Mouse (Mus musculus) small intestine, adult 2 months (tissue): ENCODE measurements around the gene Znrf2. TPM values are rescaled to one million over a fixed set of nuclear protein-coding genes. Genes with fewer than 3 reads are reported as not detected.
A peak's percentile ranks its signal among the peaks of the same experiment; 100 is the strongest.

Experiments
- H3K27ac ChIP-seq: fragments of 200-500 bp; 2 replicates; pipeline ENCODE4 v1.5.1; 2012; ENCODE audit warnings: low read depth, low read length, control low read depth, inconsistent platforms; ENCODE audit not compliant: insufficient read depth
- H3K27me3 ChIP-seq: fragments of 200-500 bp; 2 replicates; pipeline ENCODE4 v1.6.1; 2012; ENCODE audit warnings: mild to moderate bottlenecking, moderate library complexity, low read length, inconsistent platforms; ENCODE audit not compliant: control insufficient read depth, insufficient read depth
- H3K36me3 ChIP-seq: fragments of 200-500 bp; 2 replicates; pipeline ENCODE4 v1.6.1; 2012; ENCODE audit warnings: mild to moderate bottlenecking, low read length, control low read depth, inconsistent platforms; ENCODE audit not compliant: control insufficient read depth, insufficient read depth
- H3K4me1 ChIP-seq: fragments of 200-500 bp; 2 replicates; pipeline ENCODE4 v1.6.1; 2012; ENCODE audit warnings: low read length, inconsistent platforms, mixed read lengths; ENCODE audit not compliant: control insufficient read depth, insufficient read depth, insufficient read length
- H3K4me3 ChIP-seq: fragments of 200-500 bp; 2 replicates; pipeline ENCODE4 v1.5.1; 2012; ENCODE audit warnings: low read depth, mild to moderate bottlenecking, control low read depth, inconsistent platforms, low read length, moderate library complexity
- CTCF ChIP-seq: fragments of 200-500 bp; IDR thresholded peaks from 2 replicates; pipeline ENCODE4 v1.5.1; 2012; ENCODE audit warnings: low read depth, mild to moderate bottlenecking, control low read depth, inconsistent platforms, low read length, moderate library complexity, mixed read lengths; ENCODE audit not compliant: insufficient replicate concordance, insufficient read length; ENCODE audit errors: extremely low read depth
- POLR2A ChIP-seq: fragments of 200-500 bp; IDR thresholded peaks from 2 replicates; pipeline ENCODE4 v1.6.1; 2012; ENCODE audit warnings: low read depth, mild to moderate bottlenecking, control low read depth, inconsistent platforms, low read length, moderate library complexity
- WGBS: fragments of 180-500 bp; shearing (Covaris S2); methylation state at CpG from one replicate; pipeline ENCODE4 v1.1.7; 2018; 5-methylcytosine and 5-hydroxymethylcytosine counted together
- polyA plus RNA-seq: library from polyadenylated mRNA; depleted of rRNA; stranded (reverse); fragments of >200 nt; gene quantifications from 2 replicates; pipeline ENCODE4 v1.2.3, GENCODE M21; 2012

The Znrf2 gene
- polyA plus RNA-seq, 1 experiment: 7.0 TPM

DNA sequence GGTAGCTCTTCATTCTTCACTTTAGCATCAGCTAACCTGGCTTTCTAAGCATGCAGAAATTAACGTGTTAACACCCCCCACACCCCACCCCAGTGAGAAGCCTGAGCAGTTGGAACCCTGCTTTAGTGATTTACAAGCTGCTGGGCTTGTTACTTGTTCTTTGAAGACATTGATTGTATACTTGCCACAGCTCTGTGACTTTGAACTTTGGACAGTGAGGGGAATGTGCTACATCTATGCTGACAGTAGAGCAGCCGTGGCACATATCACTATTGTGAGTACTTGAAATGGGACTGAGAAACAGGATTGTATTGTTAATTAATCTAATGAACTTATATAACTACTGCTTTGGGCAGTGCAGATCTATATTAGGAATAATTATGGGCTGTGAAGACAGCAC lies 66.7 kb downstream of the Znrf2 start:
- TF ChIP-seq POLR2A (no peak), CTCF (no peak)
- 25% methylated on average over 2 of the region's 2 CpGs for WGBS
- no peak overlapping the region for H3K27ac ChIP-seq
- H3K4me3 ChIP-seq: no peak overlapping the region
- H3K4me1 ChIP-seq: no peaks in the 10 kb centered on the region; the same call in 1 of the 2 replicates
- no peaks in the 10 kb centered on the region for H3K27me3 ChIP-seq
- peaks cover 6% of the 10 kb centered on the region for H3K36me3 ChIP-seq

GRCm38 (mm10) chr6:54886195-54886594 lies 69.5 kb downstream of the Znrf2 start:
- Histone ChIP-seq H3K27ac (no peak overlapping the region), H3K4me3 (no peak overlapping the region), H3K36me3 (peaks cover 5% of the 10 kb centered on the region; the same call in 1 of the 2 replicates), H3K27me3 (no peaks in the 10 kb centered on the region), H3K4me1 (no peaks in the 10 kb centered on the region; the same call in 1 of the 2 replicates)
- TF ChIP-seq CTCF: no peak
- TF ChIP-seq POLR2A: no peak
- 93% methylated on average over 7 of the region's 7 CpGs for WGBS

DNA sequence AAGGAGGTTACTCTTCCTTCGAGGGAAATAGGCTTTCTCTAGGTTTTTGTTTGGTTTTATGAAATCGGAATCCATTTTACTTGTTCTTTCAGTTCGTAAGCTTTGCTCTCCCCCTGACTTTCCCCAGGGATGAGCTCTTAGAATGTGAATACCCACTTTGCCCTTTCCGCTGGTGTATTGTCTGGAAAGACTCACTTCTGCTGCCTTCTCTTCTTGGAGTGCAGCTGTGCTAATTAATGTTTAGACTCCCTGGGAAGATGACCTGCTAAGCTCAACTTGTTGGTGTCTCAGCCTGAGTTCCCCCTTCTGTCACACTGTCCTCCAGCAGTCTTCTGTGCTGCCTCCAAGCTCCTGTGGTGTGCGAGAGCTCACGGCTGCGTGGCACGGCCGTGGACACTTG lies 73.5 kb downstream of the Znrf2 start:
- no peak overlapping the region for H3K4me3 ChIP-seq
- WGBS: 93% methylated on average over 9 of the region's 9 CpGs
- 0 out of 2 replicates have a peak, but pooled peaks cover 5% of the 10 kb centered on the region for H3K36me3 ChIP-seq
- H3K4me1 ChIP-seq: no peaks in the 10 kb centered on the region
- TF ChIP-seq CTCF (no peak), POLR2A (no peak)
- no peaks in the 10 kb centered on the region for H3K27me3 ChIP-seq
- no peak overlapping the region for H3K27ac ChIP-seq

- H3K4me3 ChIP-seq: no peak overlapping the region
- H3K4me1 ChIP-seq: no peaks in the 10 kb centered on the region
- H3K27me3 ChIP-seq: no peaks in the 10 kb centered on the region
- H3K36me3 ChIP-seq: peaks cover 5% of the 10 kb centered on the region; the same call in 1 of the 2 replicates
- 88% methylated on average over 3 of the region's 3 CpGs for WGBS
- no peak overlapping the region for H3K27ac ChIP-seq
- no peak for TF ChIP-seq POLR2A
Observed at GRCm38 (mm10) chr6:54891384-54891783, 74.7 kb downstream of the Znrf2 start.

GRCm38 (mm10) chr6:54900256-54900655 lies 83.5 kb downstream of the Znrf2 start:
- H3K4me3 ChIP-seq: no peak overlapping the region
- WGBS: 86% methylated on average over 2 of the region's 2 CpGs
- TF ChIP-seq CTCF (no peak), POLR2A (no peak)
- H3K4me1 ChIP-seq: peaks cover under 1% of the 10 kb centered on the region; the same call in 1 of the 2 replicates
- H3K27me3 ChIP-seq: no peaks in the 10 kb centered on the region
- H3K27ac ChIP-seq: no peak overlapping the region
- H3K36me3 ChIP-seq: no peaks in the 10 kb centered on the region; the same call in none of the 2 replicates

- Histone ChIP-seq H3K4me1 (peaks cover 15% of the 10 kb centered on the region; the same call in 1 of the 2 replicates), H3K27ac (no peak overlapping the region), H3K4me3 (no peak overlapping the region), H3K36me3 (no peaks in the 10 kb centered on the region), H3K27me3 (no peaks in the 10 kb centered on the region)
- 92% methylated on average over 2 of the region's 2 CpGs for WGBS
- TF ChIP-seq POLR2A: no peak
- no peak for TF ChIP-seq CTCF
Observed at GRCm38 (mm10) chr6:54902547-54902946, 85.8 kb downstream of the Znrf2 start.

- Histone ChIP-seq H3K27ac (peak overlapping the region; percentile 49; the same call in 1 of the 2 replicates), H3K4me3 (no peak overlapping the region), H3K36me3 (no peaks in the 10 kb centered on the region), H3K27me3 (no peaks in the 10 kb centered on the region), H3K4me1 (peaks cover 15% of the 10 kb centered on the region; the same call in 1 of the 2 replicates)
- TF ChIP-seq CTCF: no peak
- TF ChIP-seq POLR2A: no peak
- 31% methylated on average over 10 of the region's 10 CpGs for WGBS
Observed at GRCm38 (mm10) chr6:54906053-54907040, 89.6 kb downstream of the Znrf2 start.
